Mouse (Mus musculus) cerebellum, adult 18-20 months (tissue): ENCODE measurements at regions not wholly inside any gene's neighbourhood (a gene's known extent, or its start where the extent isn't known, plus 50 kb on each side); places are given as distances from the start of the nearest gene placed in this dataset.

Experiments used
- DNase-seq, 2 experiments: peaks; one replicate each; pipeline ENCODE4 v3.0.0; 2021

DNA sequence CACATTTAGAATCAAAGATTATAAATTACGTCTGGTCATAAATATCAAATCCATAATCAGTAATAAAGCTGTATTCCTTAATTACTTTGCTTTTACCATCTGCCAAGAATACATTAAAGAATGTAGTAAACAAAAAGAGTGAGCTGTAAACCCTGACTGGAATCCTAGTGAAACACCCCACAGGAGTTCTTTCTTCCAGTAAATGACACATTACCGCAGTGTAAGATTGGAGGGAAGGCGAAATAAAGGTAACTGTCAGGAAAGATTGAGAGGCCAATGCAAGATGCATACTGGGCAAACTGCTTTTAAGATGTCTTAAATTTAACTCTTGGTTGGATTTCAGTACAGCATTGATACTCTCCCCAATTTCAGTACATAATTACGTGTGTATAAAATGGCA, 772.0 kb downstream of the Hace1 start:
- no peak for DNase-seq

GRCm38 (mm10) chr10:46350196-46350595, 772.6 kb downstream of the Hace1 start:
- no peak for DNase-seq

DNA sequence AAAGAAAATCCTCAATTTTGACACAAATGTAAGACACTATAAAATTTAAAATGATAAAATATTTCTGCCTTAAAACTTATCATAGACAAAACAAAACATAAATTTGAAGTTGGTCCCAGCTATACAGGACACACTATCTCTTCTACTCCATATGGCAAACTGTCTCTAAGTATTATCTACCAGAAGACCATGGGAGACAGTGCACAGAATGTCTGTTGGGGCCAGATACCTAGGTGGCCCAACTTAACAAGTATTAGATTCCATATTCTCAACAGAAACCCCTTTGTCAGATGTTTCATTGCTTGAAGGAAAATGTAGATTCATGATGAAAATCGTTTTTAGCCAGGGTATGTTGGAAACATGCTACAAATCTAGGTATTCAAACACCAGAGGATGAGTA, 779.1 kb downstream of the Hace1 start:
- no peak for DNase-seq

GRCm38 (mm10) chr10:46373715-46374475, 796.3 kb downstream of the Hace1 start:
- DNase-seq: no peak

DNA sequence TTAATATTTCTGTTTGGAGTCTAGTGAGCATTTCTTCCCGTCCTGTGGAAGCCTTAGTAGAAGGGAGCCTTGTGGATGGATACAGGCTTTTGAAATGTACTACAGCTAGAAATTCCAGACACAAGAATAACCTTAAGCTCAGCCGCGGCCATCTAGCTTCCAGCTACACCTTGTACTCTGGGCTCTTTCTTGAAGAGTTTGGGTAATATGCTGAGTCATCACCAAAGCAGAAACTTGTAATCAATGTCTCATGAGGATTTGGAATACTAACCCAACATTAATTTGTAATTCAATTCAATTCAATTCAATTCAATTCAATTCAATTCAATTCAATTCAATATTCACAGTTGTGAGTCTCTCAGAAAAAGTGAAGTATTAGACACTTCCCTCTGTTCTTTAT, 797.0 kb downstream of the Hace1 start:
- no peak for DNase-seq

DNA sequence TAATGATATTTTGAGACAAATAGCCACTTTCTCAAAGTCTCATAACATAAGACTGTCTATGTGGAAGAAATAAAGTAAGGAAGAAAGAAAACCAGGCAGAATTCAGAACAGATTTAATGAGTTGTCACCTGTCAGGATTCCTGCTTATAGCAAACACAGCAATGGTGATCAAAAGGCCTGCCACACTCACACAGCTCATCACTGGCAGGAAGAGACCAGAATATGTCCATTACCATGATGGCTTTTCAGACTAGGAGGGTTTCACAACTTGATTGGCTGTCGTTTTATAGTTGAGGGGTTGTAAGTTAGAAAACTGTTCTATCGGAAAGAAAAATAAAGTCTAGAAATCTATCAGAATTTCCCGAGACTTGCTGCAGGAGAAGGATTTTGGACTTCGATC, 819.5 kb downstream of the Hace1 start:
- DNase-seq: no peak

DNA sequence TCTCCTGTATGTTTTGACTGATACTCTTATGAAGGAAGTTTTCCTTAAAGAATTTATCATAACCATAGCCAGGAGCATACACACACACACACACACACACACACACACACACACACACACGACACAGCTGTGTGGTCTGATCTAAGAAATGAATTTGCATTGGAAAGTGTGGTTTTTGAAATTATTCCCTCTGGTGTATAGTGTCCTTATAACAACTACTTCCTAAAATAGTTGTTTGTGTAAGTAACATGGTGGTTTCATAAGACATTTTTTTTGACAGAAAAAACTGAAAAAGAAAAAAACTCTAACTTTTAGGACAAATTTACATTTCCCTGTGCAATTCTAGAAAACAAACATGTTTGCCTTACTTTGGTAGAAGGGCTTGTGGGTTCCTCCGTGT, 826.3 kb downstream of the Hace1 start:
- DNase-seq: no peak
